Mouse (Mus musculus) spleen, adult 2 months (tissue): ENCODE results near the gene Tgfb3. TPM values are rescaled to one million over a fixed set of nuclear protein-coding genes. Genes with fewer than 3 reads are reported as not detected.

Source experiments
- DNase-seq, 2 experiments: peaks; one replicate each; pipeline versions ENCODE4 v3.0.0 to v3.0.0-alpha.2; 2012 to 2021; ENCODE audit warnings: low spot score in 2 of 2, low read depth in 1 of 2
- H3K27ac ChIP-seq: fragments of 200-500 bp; 2 replicates; pipeline ENCODE4 v1.5.1; 2012; ENCODE audit warnings: low read length, inconsistent platforms; ENCODE audit not compliant: insufficient read depth
- H3K27me3 ChIP-seq: fragments of 200-500 bp; 2 replicates; pipeline ENCODE4 v1.6.1; 2012; ENCODE audit warnings: mild to moderate bottlenecking, moderate library complexity, low read length, inconsistent platforms; ENCODE audit not compliant: control insufficient read depth, insufficient read depth
- H3K36me3 ChIP-seq: fragments of 200-500 bp; 2 replicates; pipeline ENCODE4 v1.6.1; 2012; ENCODE audit warnings: mild to moderate bottlenecking, low read length, inconsistent platforms; ENCODE audit not compliant: control insufficient read depth, insufficient read depth
- H3K4me1 ChIP-seq: fragments of 200-500 bp; 2 replicates; pipeline ENCODE4 v1.6.1; 2011; ENCODE audit warnings: inconsistent platforms; ENCODE audit not compliant: control insufficient read depth, insufficient read depth, insufficient read length
- H3K4me3 ChIP-seq: fragments of 200-500 bp; 2 replicates; pipeline ENCODE4 v1.5.1; 2011; ENCODE audit warnings: mild to moderate bottlenecking, inconsistent platforms; ENCODE audit not compliant: insufficient read depth, insufficient read length; ENCODE audit errors: extremely low read depth
- CTCF ChIP-seq: fragments of 200-500 bp; IDR thresholded peaks from 2 replicates; pipeline ENCODE4 v1.5.1; 2011; ENCODE audit warnings: mild to moderate bottlenecking, inconsistent platforms; ENCODE audit not compliant: insufficient read depth, insufficient read length, insufficient replicate concordance; ENCODE audit errors: extremely low read depth
- POLR2A ChIP-seq: fragments of 200-500 bp; IDR thresholded peaks from 2 replicates; pipeline ENCODE4 v1.6.1; 2011; ENCODE audit warnings: low read depth, low read length, inconsistent platforms
- WGBS: fragments of 180-500 bp; shearing (Covaris S2); methylation state at CpG from one replicate; pipeline ENCODE4 v1.1.7; 2018; 5-methylcytosine and 5-hydroxymethylcytosine counted together
- polyA plus RNA-seq: library from polyadenylated mRNA; depleted of rRNA; stranded (reverse); fragments of >200 nt; gene quantifications from 2 replicates; pipeline ENCODE4 v1.2.3, GENCODE M21; 2012

Tgfb3 gene
- polyA plus RNA-seq, 1 experiment = 2.8 TPM

- Histone ChIP-seq H3K4me3 (no peak overlapping the region), H3K27me3 (no peaks in the 10 kb centered on the region), H3K4me1 (no peaks in the 10 kb centered on the region), H3K27ac (no peak overlapping the region), H3K36me3 (no peaks in the 10 kb centered on the region)
- WGBS = 88% methylated on average over 4 of the region's 4 CpGs
- no peak for DNase-seq
- TF ChIP-seq CTCF (no peak), POLR2A (no peak)
Observed at GRCm38 (mm10) chr12:86023081-86023871, 55.6 kb downstream of the Tgfb3 start.

GRCm38 (mm10) chr12:86022282-86022984 lies 56.4 kb downstream of the Tgfb3 start:
- Histone ChIP-seq H3K4me1 (no peaks in the 10 kb centered on the region), H3K27ac (no peak overlapping the region), H3K36me3 (no peaks in the 10 kb centered on the region), H3K4me3 (no peak overlapping the region), H3K27me3 (no peaks in the 10 kb centered on the region)
- no peak for DNase-seq
- WGBS = 92% methylated on average over 9 of the region's 9 CpGs
- no peak for TF ChIP-seq CTCF
- no peak for TF ChIP-seq POLR2A

GRCm38 (mm10) chr12:86021583-86021982 lies 57.3 kb downstream of the Tgfb3 start:
- Histone ChIP-seq H3K4me1 (no peaks in the 10 kb centered on the region; the same call in 1 of the 2 replicates), H3K36me3 (no peaks in the 10 kb centered on the region), H3K4me3 (no peak overlapping the region), H3K27me3 (no peaks in the 10 kb centered on the region), H3K27ac (no peak overlapping the region)
- TF ChIP-seq POLR2A (no peak), CTCF (no peak)
- DNase-seq = no peak
- WGBS = 92% methylated on average over 6 of the region's 6 CpGs

- DNase-seq = no peak
- no peak overlapping the region for H3K4me3 ChIP-seq
- TF ChIP-seq POLR2A (no peak), CTCF (no peak)
- no peak overlapping the region for H3K27ac ChIP-seq
- 91% methylated on average over 5 of the region's 5 CpGs for WGBS
- peaks cover 4% of the 10 kb centered on the region; the same call in 1 of the 2 replicates for H3K4me1 ChIP-seq
- H3K27me3 ChIP-seq = no peaks in the 10 kb centered on the region
- no peaks in the 10 kb centered on the region for H3K36me3 ChIP-seq
Observed at GRCm38 (mm10) chr12:86017360-86017759, 61.5 kb downstream of the Tgfb3 start.

GRCm38 (mm10) chr12:86015114-86015513 lies 63.7 kb downstream of the Tgfb3 start:
- DNase-seq = no peak
- no peak overlapping the region for H3K4me3 ChIP-seq

GRCm38 (mm10) chr12:86014621-86015020 lies 64.2 kb downstream of the Tgfb3 start:
- H3K27me3 ChIP-seq = no peaks in the 10 kb centered on the region
- WGBS = 90% methylated on average over 3 of the region's 3 CpGs

More at GRCm38 (mm10) chr12:86015114-86015513, 63.7 kb downstream of the Tgfb3 start:
- WGBS = 83% methylated on average over 2 of the region's 2 CpGs
- TF ChIP-seq POLR2A = no peak
- TF ChIP-seq CTCF = no peak
- H3K27ac ChIP-seq = no peak overlapping the region
- no peaks in the 10 kb centered on the region for H3K27me3 ChIP-seq
- peaks cover 4% of the 10 kb centered on the region; the same call in 1 of the 2 replicates for H3K4me1 ChIP-seq
- no peaks in the 10 kb centered on the region for H3K36me3 ChIP-seq

More at GRCm38 (mm10) chr12:86014621-86015020, 64.2 kb downstream of the Tgfb3 start:
- H3K4me3 ChIP-seq = no peak overlapping the region
- H3K27ac ChIP-seq = no peak overlapping the region
- H3K36me3 ChIP-seq = no peaks in the 10 kb centered on the region
- peaks cover 4% of the 10 kb centered on the region; the same call in 1 of the 2 replicates for H3K4me1 ChIP-seq
- DNase-seq = no peak
- TF ChIP-seq CTCF = no peak
- TF ChIP-seq POLR2A = no peak
